Mouse (Mus musculus): ENCODE measurements around the gene Scarb1. TPM values are rescaled to one million over a fixed set of nuclear protein-coding genes. Genes with fewer than 3 reads are reported as not detected.
A peak's percentile ranks its signal among the peaks of the same experiment; 100 is the strongest.

The Scarb1 gene
- total RNA-seq, 2 experiments from 2014 or later: 11.8 to 16.9 TPM

DNA sequence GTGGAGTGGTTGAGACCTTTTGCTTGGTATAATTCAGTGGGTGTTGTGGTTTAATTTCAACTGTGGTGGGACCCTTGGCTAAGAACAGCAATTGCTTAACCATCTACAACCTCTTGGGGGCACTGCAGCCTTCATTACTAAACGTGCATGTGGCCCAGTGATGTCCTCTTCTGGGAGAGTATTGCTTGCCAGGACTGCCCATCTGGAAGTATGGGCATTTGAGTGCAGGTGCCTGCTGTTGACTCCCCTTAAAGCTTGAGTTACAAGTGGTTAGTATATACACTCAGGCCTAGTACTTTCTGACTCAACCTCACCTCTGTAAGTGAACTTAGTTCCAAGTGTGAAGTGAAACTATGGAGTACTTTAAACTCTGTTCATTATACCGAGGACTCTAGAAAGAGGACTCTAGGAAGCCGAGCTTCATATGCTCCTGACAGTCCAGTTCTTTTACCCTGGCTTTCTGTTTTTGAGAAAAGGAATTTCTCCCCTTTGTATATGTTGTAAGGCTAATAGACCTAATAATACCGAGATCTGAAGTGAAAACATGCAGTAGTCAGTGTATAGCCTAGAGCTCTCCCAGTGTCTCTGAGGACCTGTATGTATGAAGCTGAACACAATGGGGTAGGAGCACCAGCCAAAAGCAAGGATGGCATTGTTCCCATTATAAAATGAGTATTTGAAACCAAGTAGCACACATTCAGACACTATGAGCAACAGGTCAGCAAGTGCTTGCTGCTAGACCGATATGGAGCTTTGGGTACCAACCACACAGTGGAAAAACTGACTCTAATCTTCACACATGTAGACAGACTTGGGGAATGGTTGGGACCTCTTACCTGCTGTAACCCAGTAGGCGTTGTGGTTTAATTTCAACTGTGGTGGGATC, 42.0 kb upstream of the Scarb1 start:
- H3K4me3 ChIP-seq: no peak overlapping the region
- DNase-seq: peak; percentile 70
- peak overlapping the region; percentile 38; the same call in 1 of the 2 replicates for H3K27ac ChIP-seq
- TF ChIP-seq CTCF (IDR thresholded peaks at IDR 0.05): peak; percentile 78
- intact Hi-C loops (cut with DNase I): loop anchor here (5.0 kb wide), 1 partner anchor 79 kb away; no protein-coding TSS in a partner anchor

- H3K27ac ChIP-seq: peak overlapping the region; percentile 24
- intact Hi-C loops (cut with DNase I): loop anchor here (5.0 kb wide), 1 partner anchor 80 kb away; no protein-coding TSS in a partner anchor
- H3K4me3 ChIP-seq: no peak overlapping the region
- TF ChIP-seq CTCF (IDR thresholded peaks at IDR 0.05): no peak
- DNase-seq: no peak
Measured at GRCm38 (mm10) chr5:125381954-125382672, 41.2 kb upstream of the Scarb1 start.

- no peak for DNase-seq
- no peak overlapping the region for H3K4me3 ChIP-seq
- H3K27ac ChIP-seq: no peak overlapping the region
- TF ChIP-seq CTCF (IDR thresholded peaks at IDR 0.05): peak; percentile 34; the same call in 1 of the 2 replicates
- intact Hi-C loops (cut with DNase I): no loop called here
Measured at GRCm38 (mm10) chr5:125378919-125379318, 38.0 kb upstream of the Scarb1 start.

- Histone ChIP-seq H3K27ac (no peak overlapping the region), H3K4me3 (no peak overlapping the region)
- DNase-seq: no peak
- intact Hi-C loops (cut with DNase I): no loop called here
- no peak for TF ChIP-seq CTCF (IDR thresholded peaks at IDR 0.05)
Measured at GRCm38 (mm10) chr5:125377214-125377613, 36.3 kb upstream of the Scarb1 start.

DNA sequence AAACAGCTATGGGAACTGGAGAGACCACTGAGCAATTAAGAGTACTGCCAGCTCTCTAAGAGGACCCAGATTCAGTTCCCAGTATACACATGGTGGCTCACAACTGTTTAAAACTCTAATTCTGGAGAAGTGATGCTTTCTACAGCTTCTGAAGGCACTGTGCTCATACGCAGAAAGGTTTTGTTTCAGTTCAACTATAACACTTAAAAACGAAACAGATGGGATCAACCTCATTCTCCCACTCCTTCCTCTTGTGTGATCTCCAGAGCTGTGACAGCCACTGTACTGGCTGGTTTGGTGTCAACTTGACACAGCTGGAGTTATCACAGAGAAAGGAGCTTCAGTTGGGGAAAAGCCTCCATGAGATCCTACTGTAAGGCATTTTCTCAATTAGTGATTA, 35.0 kb upstream of the Scarb1 start:
- intact Hi-C loops (cut with DNase I): no loop called here
- H3K27ac ChIP-seq: no peak overlapping the region
- no peak for TF ChIP-seq CTCF (IDR thresholded peaks at IDR 0.05)
- no peak overlapping the region for H3K4me3 ChIP-seq
- no peak for DNase-seq

- no peak for DNase-seq
Measured at GRCm38 (mm10) chr5:125372027-125372426, 31.1 kb upstream of the Scarb1 start.

GRCm38 (mm10) chr5:125370950-125371693, 30.2 kb upstream of the Scarb1 start:
- no peak for DNase-seq
- Histone ChIP-seq H3K4me3 (no peak overlapping the region), H3K27ac (no peak overlapping the region)
- peak; percentile 40; the same call in 1 of the 2 replicates for TF ChIP-seq CTCF (IDR thresholded peaks at IDR 0.05)
- intact Hi-C loops (cut with DNase I): no loop called here

More at GRCm38 (mm10) chr5:125372027-125372426, 31.1 kb upstream of the Scarb1 start:
- intact Hi-C loops (cut with DNase I): no loop called here
- no peak for TF ChIP-seq CTCF (IDR thresholded peaks at IDR 0.05)
- H3K27ac ChIP-seq: no peak overlapping the region
- no peak overlapping the region for H3K4me3 ChIP-seq

DNA sequence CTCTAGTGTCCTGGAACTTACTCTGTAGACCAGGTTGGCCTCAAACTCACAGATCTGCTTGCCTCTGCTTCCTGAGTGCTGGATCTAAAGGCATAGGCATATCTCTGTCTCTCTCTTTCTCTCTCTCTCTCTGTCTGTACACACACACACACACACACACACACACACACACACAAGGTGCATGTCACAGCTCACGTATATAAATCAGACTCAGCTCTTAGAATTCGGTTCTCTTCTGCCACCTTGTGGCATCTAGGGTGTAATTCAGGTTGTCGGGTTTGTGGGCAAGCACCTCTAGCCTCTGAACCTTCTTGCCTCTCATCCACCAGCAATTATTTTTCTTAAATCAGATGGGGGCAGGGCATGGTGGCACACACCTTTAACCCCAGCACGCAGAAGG, 27.7 kb upstream of the Scarb1 start:
- intact Hi-C loops (cut with DNase I): loop anchor here (1.0 to 2.0 kb wide), 2 partner anchors 94 to 468 kb away; no protein-coding TSS in a partner anchor
- Histone ChIP-seq H3K27ac (no peak overlapping the region), H3K4me3 (no peak overlapping the region)
- TF ChIP-seq CTCF (IDR thresholded peaks at IDR 0.05): peak; percentile 71
- peak; percentile 58 for DNase-seq

DNA sequence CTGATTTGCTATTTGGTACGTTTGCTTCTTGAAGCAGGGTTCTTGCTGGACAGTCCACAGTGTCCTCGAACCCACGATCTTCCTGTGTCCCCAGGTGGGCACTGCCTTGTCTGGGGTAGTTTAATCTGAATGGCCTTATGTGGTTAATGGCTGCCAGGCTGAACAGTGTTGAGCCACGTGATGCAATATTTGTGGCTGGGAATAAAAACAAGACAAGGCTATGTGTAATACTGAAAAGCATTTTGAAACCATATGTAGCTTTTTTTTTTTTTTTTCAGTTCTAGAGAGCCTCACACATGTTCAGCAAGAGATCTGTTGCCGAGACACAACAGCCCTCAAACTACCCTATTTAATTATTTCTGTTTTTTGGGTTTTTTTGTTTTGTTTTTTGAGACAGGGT, 27.3 kb upstream of the Scarb1 start:
- no peak for TF ChIP-seq CTCF (IDR thresholded peaks at IDR 0.05)
- intact Hi-C loops (cut with DNase I): loop anchor here (1.0 to 2.0 kb wide), 2 partner anchors 93 to 468 kb away; no protein-coding TSS in a partner anchor

GRCm38 (mm10) chr5:125364851-125365429, 24.0 kb upstream of the Scarb1 start:
- no peak overlapping the region for H3K4me3 ChIP-seq
- H3K27ac ChIP-seq: no peak overlapping the region
- intact Hi-C loops (cut with DNase I): loop anchor here (5.0 kb wide), 1 partner anchor 78 kb away; no protein-coding TSS in a partner anchor
- TF ChIP-seq CTCF (IDR thresholded peaks at IDR 0.05): no peak
- DNase-seq: no peak

More for the DNA sequence above, 27.3 kb upstream of the Scarb1 start:
- no peak overlapping the region for H3K27ac ChIP-seq
- no peak overlapping the region for H3K4me3 ChIP-seq
- DNase-seq: no peak

DNA sequence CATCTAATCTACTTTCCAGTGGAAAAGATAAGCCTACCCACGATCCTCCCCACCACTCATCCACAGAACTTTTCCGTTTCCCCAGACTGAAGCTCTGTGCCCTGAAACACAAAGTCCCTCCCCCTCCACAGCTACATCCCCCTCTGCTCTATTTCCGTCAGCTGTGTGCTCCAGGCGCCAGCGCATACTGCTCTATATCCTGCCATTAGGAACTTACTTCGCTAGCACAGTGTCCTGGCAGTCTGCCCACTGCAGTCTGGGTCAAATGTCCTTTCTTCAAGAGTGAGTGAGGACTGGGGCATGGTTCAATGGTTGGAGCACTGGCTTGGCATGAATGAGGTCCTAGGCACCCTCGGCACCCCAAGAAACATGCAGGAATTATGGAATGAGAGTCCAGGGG, 23.0 kb upstream of the Scarb1 start:
- TF ChIP-seq CTCF (IDR thresholded peaks at IDR 0.05): no peak
- intact Hi-C loops (cut with DNase I): loop anchor here (5.0 kb wide), 1 partner anchor 77 kb away; no protein-coding TSS in a partner anchor
- Histone ChIP-seq H3K4me3 (no peak overlapping the region), H3K27ac (no peak overlapping the region)
- peak; percentile 48 for DNase-seq

All from gastrocnemius, adult 2 months (tissue).